Mouse (Mus musculus) megakaryocyte, adult 5-6 weeks (primary cell): ENCODE measurements around the gene Arhgap20. TPM values are rescaled to one million over a fixed set of nuclear protein-coding genes. Genes with fewer than 3 reads are reported as not detected.

ENCODE experiments used
- total RNA-seq, 2 experiments: library from RNA; stranded (forward) in 1 of 2; stranded (reverse) in 1 of 2; fragments of 153-499, 151-499 nt in 1 of 2; fragments of 221-1000, 200-1000 nt in 1 of 2; gene quantifications; 2 replicates each; pipeline versions ENCODE4 v1.2.3 to v1.2.4; 2015 to 2017

Gene Arhgap20
- total RNA-seq, 2 experiments from 2014 or later = not detected

Other genes with a start within 250 kb of the Arhgap20 start
- 9.5 and 12.1 TPM in 2 replicates for gene Fdx1, start 198.2 kb downstream of the Arhgap20 start, total RNA-seq (2015)
- 3.2 and 3.5 TPM in 2 replicates for gene Fdx1, start 198.2 kb downstream of the Arhgap20 start, total RNA-seq (2017)